Mouse (Mus musculus) ES-E14 (cell line): Measurements from ENCODE around the gene Foxb1. TPM values are rescaled to one million over a fixed set of nuclear protein-coding genes. Genes with fewer than 3 reads are reported as not detected.

ENCODE experiments used
- DNase-seq: peaks from one replicate; pipeline ENCODE4 v3.0.0-alpha.2; 2013; ENCODE audit warnings: low read depth, low spot score
- H3K27ac ChIP-seq: 2 replicates; pipeline ENCODE4 v1.5.1; 2012; ENCODE audit warnings: low read depth, mild to moderate bottlenecking, low read length, moderate library complexity, mixed read lengths; ENCODE audit not compliant: poor library complexity, insufficient read depth, severe bottlenecking
- H3K36me3 ChIP-seq: 2 replicates; pipeline ENCODE4 v1.6.1; 2012; ENCODE audit warnings: mild to moderate bottlenecking, low read length, moderate library complexity, mixed read lengths; ENCODE audit not compliant: control insufficient read depth, poor library complexity, insufficient read depth, severe bottlenecking
- H3K4me1 ChIP-seq, 2 experiments: fragments of 150-350 bp in 1 of 2; sonication (generic) in 1 of 2; 2 replicates each; pipeline ENCODE4 v1.6.1; 2012; ENCODE audit warnings: low read length in 2 of 2, mild to moderate bottlenecking in 1 of 2, mixed read lengths in 1 of 2; ENCODE audit not compliant: control insufficient read depth in 2 of 2, insufficient read depth in 2 of 2, poor library complexity in 1 of 2
- H3K4me3 ChIP-seq, 2 experiments: fragments of 150-350 bp in 1 of 2; sonication (generic) in 1 of 2; 2 replicates each; pipeline ENCODE4 v1.5.1; 2012; ENCODE audit warnings: low read length in 2 of 2, low read depth in 1 of 2, mild to moderate bottlenecking in 1 of 2, mixed read lengths in 1 of 2; ENCODE audit not compliant: insufficient read depth in 1 of 2, poor library complexity in 1 of 2, severe bottlenecking in 1 of 2
- H3K9ac ChIP-seq: 2 replicates; pipeline ENCODE4 v1.6.1; 2012; ENCODE audit warnings: low read depth, mild to moderate bottlenecking, low read length, mixed read lengths; ENCODE audit not compliant: poor library complexity, insufficient read depth, severe bottlenecking
- H3K9me3 ChIP-seq: fragments of 150-350 bp; sonication (generic); 2 replicates; pipeline ENCODE4 v1.6.1; 2012; ENCODE audit warnings: low read depth, mild to moderate bottlenecking, low read length; ENCODE audit not compliant: control insufficient read depth, insufficient read depth
- CHD2 ChIP-seq: IDR thresholded peaks from 2 replicates; pipeline ENCODE4 v1.6.1; 2014; ENCODE audit warnings: mild to moderate bottlenecking, low read depth, low read length, inconsistent platforms
- HCFC1 ChIP-seq: IDR thresholded peaks from 2 replicates; pipeline ENCODE4 v1.6.1; 2012; ENCODE audit warnings: low read length, inconsistent platforms, borderline replicate concordance; ENCODE audit not compliant: insufficient read depth
- MAFK ChIP-seq: IDR thresholded peaks from 2 replicates; pipeline ENCODE4 v1.6.1; 2014; ENCODE audit warnings: mild to moderate bottlenecking, low read depth, low read length, inconsistent platforms; ENCODE audit not compliant: insufficient read depth
- ZC3H11A ChIP-seq: IDR thresholded peaks from 2 replicates; pipeline ENCODE4 v1.6.1; 2012; ENCODE audit warnings: low read depth, mild to moderate bottlenecking, inconsistent platforms, low read length, borderline replicate concordance
- ZNF384 ChIP-seq: IDR thresholded peaks from 2 replicates; pipeline ENCODE4 v1.6.1; 2012; ENCODE audit warnings: low read depth, low read length, inconsistent platforms
- in situ Hi-C, 2 experiments: fragments of 600-800 bp; cut with MboI; formaldehyde crosslinking; loops; one replicate each; pipeline ENCODE4 v1.15.1; 2025; ENCODE audit warnings: low sequenced_read_pairs in 2 of 2, inconsistent platforms in 1 of 2; ENCODE audit not compliant: unreplicated experiment in 2 of 2
- total RNA-seq: library from RNA; depleted of rRNA; stranded (reverse); fragments of 300-350 nt; gene quantifications from 2 replicates; pipeline ENCODE4 v1.2.3, GENCODE M21; 2012

Foxb1 gene
- total RNA-seq, 1 experiment = not detected

DNA sequence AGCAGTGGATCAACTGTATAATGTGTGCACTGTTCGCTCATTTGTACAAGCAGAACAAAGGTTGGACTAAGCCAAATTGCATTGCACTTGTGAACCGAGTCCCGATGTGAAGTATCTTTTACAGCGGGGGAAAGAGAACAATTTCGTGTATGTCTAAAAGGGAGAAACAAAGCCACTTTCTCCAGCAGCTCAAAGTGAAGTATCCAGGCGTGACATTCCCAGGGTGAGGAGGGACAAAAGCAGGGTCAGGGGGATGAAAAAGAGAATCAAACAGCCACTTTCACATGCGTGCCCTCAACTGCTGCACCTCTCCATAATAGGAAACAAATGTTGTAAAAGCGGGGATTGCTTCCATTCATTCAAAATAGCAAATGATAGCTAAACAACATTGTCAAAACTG is 5.6 kb upstream of the Foxb1 start:
- DNase-seq = no peak
- in situ Hi-C loops = no loop called here
- Histone ChIP-seq H3K4me3 (no peak overlapping the region), H3K9me3 (no peaks in the 10 kb centered on the region), H3K27ac (no peak overlapping the region), H3K4me1 (peaks cover 3 to 12% of the 10 kb centered on the region in 2 experiments; a peak in 1 of 4 replicates), H3K9ac (no peak overlapping the region), H3K36me3 (no peaks in the 10 kb centered on the region)
- TF ChIP-seq HCFC1 (no peak), CHD2 (no peak), ZC3H11A (no peak), MAFK (no peak), ZNF384 (no peak)

DNA sequence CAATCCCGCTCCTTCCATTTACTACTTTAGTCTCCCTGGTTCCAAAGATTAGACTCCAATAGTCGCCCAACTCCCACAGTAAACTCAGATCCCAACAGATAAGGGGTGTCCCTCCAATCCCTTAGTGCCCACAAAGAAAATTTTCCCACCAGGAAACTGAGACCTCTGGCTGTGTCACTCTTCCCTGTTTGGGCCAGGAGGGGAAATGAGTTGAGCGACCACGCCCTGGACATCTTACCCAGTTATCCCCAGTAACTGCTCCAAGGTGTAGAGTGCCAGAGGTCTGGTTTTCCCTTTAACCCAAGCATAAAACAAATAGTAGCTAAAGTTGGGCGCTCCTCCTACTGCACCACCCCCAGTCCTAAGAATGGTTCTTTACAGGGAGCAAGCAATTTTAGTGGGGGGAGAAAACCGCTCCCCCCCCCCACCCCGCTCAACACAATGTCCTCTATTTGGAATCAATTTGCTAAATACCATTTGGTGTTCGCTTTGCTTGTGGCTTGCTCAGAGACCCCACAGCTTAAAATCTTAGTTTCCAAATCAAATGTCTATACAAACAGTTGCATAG is 4.8 kb upstream of the Foxb1 start:
- Histone ChIP-seq H3K4me1 (peaks cover 3 to 12% of the 10 kb centered on the region in 2 experiments; a peak in 1 of 4 replicates), H3K36me3 (no peaks in the 10 kb centered on the region), H3K27ac (no peak overlapping the region), H3K4me3 (no peak overlapping the region), H3K9ac (no peak overlapping the region), H3K9me3 (no peaks in the 10 kb centered on the region)
- TF ChIP-seq HCFC1 (no peak), MAFK (no peak), ZNF384 (no peak), ZC3H11A (no peak), CHD2 (no peak)
- no peak for DNase-seq
- in situ Hi-C loops = no loop called here

DNA sequence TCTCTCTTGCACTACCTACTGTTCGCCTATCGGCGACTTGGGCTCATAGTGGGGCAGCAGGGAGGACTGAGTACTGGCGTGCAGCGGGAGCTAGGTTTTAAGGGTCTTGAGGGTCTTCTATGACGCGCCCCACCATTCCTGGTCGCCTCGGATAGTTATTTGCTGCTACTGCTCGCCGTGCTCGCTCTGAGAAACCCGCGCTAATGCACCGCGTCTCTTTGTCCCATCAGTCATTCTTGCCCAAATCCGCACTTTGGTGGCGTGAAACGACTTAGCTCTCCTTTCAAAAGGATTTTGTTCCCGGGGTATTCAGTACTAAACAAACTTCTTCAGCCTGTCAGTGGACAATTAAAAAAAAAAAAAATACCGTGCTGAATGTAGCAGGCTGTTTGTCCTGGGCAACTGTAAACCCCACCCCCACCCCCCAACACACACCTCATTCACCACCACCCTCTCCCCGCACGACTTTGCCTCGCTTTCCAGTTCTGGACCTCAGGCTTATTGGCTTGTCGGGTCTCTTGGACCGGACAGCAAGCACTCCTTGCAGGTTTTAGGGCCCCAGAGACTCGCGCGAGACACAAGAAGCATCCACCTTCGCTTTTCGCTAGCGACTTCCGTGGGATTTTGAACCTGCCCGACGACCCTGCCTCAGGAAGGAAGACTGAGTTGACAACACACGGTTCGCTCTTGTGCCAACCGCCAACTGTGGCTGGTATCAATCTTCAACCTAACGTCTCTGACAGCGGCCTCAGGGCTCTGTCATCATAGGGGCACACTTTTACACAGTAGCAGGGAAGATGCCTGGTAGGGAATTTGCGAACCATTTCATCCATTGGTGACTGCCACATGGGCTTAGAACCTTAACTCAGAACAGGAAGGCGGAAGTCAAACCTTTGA is 4.1 kb upstream of the Foxb1 start:
- no peak overlapping the region for H3K27ac ChIP-seq
- H3K9ac ChIP-seq = no peak overlapping the region
- no peaks in the 10 kb centered on the region for H3K36me3 ChIP-seq
- DNase-seq = no peak
- peaks cover 3 to 10% of the 10 kb centered on the region in 2 experiments; a peak in 1 of 4 replicates for H3K4me1 ChIP-seq
- TF ChIP-seq ZNF384 (no peak), CHD2 (no peak), HCFC1 (no peak), ZC3H11A (no peak), MAFK (no peak)
- no peak overlapping the region for H3K4me3 ChIP-seq
- no peaks in the 10 kb centered on the region for H3K9me3 ChIP-seq
- in situ Hi-C loops = no loop called here

DNA sequence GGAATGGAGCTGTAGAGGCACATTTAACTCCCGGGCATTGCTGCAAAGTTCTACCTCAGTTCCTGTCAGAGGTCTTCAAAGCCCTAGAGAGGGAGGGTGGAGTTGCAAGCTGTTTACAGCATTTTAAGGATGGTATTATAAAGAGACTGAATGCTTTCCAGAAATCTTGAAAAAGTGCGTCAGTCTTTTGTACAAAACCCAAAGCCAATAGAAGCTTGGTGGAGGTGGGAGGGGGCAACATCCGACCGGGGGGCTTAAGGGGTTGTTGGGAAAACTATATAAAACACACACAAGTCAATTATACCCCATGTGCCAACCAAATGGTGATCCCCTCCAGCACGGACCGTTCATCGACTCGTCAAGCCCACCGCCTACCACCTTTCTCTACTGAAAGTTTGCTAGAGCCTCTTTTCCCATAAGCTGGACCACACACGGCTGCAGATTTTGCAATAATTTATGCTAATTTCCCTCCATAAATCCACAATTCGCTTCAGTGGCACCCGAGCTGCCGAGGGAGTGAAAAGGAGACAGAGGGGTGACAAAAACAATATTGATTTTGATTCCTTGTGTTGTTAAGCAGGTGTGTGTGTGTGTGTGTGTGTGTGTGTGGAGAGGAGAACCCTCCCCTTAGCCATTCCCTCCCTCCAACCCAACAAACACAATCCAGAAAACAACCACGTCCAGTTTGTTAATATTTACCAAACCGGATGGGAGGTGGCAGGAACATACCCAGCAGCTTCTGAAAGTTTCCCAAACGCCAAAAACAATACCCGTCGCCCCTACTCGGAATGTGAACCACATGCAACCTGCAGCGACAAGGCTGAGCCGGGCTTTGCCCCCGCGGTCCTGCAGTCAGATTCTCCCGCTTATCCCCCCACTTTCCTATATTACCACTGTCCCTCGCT is 3.2 kb upstream of the Foxb1 start:
- DNase-seq = no peak
- no peak for TF ChIP-seq ZNF384
- TF ChIP-seq ZC3H11A = no peak
- TF ChIP-seq HCFC1 = no peak
- TF ChIP-seq MAFK = no peak
- no peak for TF ChIP-seq CHD2
- H3K9ac ChIP-seq = no peak overlapping the region

More for the DNA sequence above, 3.2 kb upstream of the Foxb1 start:
- H3K4me1 ChIP-seq = peaks cover 3 to 9% of the 10 kb centered on the region in 2 experiments; a peak in 1 of 4 replicates
- in situ Hi-C loops = no loop called here
- no peak overlapping the region for H3K4me3 ChIP-seq
- H3K9me3 ChIP-seq = no peaks in the 10 kb centered on the region
- no peak overlapping the region for H3K27ac ChIP-seq
- H3K36me3 ChIP-seq = no peaks in the 10 kb centered on the region
